Mouse (Mus musculus): Measurements from ENCODE around the gene Rgs8. TPM values are rescaled to one million over a fixed set of nuclear protein-coding genes. Genes with fewer than 3 reads are reported as not detected.

The Rgs8 gene
- polyA plus RNA-seq, 1 experiment from 2014 or later: 18.3 TPM

DNA sequence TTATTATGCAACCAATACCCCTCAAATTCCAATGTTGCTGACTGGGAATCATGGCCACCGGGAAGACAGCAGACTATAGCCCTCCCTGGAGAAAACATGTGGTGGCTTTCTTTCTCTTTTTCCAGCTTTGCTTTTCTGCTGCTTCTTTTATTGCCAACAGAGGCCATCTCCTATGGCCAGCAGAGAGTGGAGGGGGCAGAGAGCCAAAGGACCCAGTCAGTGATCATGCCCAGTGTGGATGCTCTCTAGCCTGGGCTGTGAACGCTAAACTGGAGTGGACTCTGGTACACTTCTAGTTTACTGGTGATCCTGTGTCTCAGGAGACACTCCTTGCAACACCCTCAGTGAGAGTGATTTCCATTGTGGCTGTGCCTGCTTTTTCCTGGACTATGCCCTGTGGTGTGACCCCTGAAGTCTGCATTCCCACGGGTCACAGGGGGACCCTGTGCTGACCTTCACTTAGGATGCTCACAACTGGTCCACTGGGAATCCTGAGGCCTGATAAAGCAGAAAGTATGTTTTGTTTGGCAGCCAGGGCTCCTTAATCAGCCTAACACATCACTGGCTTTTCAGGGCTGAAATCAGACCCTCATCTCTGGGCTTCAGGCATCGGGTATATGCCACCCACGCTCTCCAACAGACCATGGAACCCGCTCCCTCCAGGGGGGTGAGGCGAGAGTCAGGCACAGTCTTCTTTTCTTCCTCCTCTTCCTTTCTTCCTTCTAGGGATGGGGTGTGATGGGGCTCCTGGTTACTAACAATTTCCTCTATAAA, 45.7 kb downstream of the Rgs8 start:
- no peaks in the 10 kb centered on the region for H3K27me3 ChIP-seq
- peaks cover 25% of the 10 kb centered on the region for H3K4me1 ChIP-seq
- ATAC-seq (ENCODE audit: low FRiP score): no peak
- no peak overlapping the region for H3K4me3 ChIP-seq
- no peak overlapping the region for H3K27ac ChIP-seq
- H3K36me3 ChIP-seq: no peaks in the 10 kb centered on the region
- no peak overlapping the region for H3K4me2 ChIP-seq (replicated peaks)
- H3K9me3 ChIP-seq (replicated peaks): no peaks in the 10 kb centered on the region
- H3K9ac ChIP-seq: no peak overlapping the region
- 60% methylated on average over 7 of the region's 7 CpGs for WGBS

DNA sequence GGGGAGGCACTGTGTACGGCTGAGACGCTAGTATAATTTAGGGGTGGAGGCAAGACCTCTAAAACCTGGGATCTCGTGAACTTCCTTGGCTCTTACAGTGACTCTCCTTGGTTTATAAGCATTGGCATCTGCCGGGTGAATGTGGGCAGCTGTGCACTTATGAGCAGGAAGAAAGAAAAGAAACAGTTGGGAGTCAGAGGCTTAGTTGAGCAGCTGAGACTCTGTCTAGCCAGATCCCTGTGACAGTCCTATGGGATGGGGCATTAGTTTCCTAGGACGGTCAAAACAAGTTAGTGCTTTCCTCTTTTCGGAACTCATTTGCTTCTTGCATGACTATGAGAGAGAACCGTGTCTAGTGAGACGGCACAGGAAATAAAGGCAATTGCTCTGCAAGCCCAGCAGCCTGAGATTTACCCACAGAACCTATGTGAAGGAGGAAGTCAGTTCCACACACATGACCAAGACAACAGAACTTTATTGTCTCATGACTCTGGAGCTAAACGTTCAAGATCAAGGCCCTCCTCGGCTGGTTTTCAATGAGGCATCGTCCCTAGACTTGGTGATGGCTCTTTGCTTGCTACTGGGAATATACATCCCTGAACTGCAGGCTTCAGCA, 47.7 kb downstream of the Rgs8 start:
- no peak overlapping the region for H3K4me2 ChIP-seq (replicated peaks)
- no peak for ATAC-seq (ENCODE audit: low FRiP score)
- H3K4me1 ChIP-seq: peaks cover 41% of the 10 kb centered on the region
- no peaks in the 10 kb centered on the region for H3K36me3 ChIP-seq
- H3K27ac ChIP-seq: no peak overlapping the region
- no peak overlapping the region for H3K9ac ChIP-seq
- H3K9me3 ChIP-seq (replicated peaks): no peaks in the 10 kb centered on the region
- H3K4me3 ChIP-seq: no peak overlapping the region
- no peaks in the 10 kb centered on the region for H3K27me3 ChIP-seq
- WGBS: 81% methylated on average over 11 of the region's 11 CpGs

DNA sequence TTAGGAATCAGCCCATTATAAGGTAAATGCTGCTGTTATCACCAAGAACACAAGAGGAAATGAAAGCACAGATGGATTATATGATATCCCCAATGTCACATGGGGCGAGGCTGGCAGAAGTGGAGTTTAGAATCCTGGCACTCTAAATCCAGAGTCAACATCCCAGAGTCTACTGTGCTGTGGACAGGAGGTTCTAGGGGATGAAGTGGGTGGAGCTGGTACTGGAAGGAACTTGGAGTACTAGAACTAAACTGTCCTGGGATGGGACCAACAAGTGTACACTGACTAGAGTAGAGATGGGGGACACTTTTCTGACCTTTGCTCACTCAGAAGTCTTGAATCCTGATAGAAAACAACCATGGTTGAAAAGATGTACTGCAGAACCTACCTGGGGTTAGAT, 48.6 kb downstream of the Rgs8 start:
- no peak for ATAC-seq (ENCODE audit: low FRiP score)
- Histone ChIP-seq H3K4me3 (no peak overlapping the region), H3K4me2 (replicated peaks) (no peak overlapping the region), H3K36me3 (no peaks in the 10 kb centered on the region), H3K27me3 (no peaks in the 10 kb centered on the region), H3K9ac (no peak overlapping the region), H3K9me3 (replicated peaks) (no peaks in the 10 kb centered on the region), H3K27ac (no peak overlapping the region), H3K4me1 (peaks cover 41% of the 10 kb centered on the region)
- 95% methylated on average over 1 of the region's 1 CpGs for WGBS

DNA sequence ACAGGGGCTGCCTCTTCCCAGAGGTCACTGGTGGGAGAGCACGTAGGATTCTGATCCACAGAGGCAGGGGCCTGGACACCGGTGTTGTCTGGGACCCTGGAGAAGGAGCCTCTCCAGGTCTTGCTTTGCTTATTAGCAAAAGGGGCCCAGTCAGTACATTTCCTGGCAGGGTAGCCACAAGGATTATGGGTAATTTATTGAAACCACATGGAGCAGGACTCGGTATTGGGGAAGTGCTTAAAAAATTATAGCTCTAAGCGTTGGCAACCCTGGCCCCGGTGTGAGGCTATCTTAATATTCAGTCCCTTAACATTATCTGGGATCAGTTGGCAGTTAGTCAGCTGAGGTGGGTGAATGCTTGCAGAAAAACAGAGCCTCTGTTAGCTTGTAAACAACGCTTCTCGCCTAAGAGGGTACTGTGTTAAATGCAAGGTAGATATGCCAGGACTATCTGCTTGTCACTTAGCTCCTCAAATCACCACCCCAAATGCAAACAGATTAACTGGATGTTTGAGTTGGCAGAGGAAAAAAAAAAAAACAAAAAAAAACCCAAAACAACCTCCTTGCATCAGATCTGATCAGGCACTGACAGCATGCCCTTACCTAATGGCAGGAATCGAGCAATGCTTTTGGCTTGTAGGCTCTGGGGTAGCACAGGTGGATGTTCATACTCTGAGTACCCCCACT, 49.5 kb downstream of the Rgs8 start:
- Histone ChIP-seq H3K4me2 (replicated peaks) (no peak overlapping the region), H3K9ac (no peak overlapping the region), H3K9me3 (replicated peaks) (no peaks in the 10 kb centered on the region), H3K27ac (peak overlapping the region; percentile 55; the same call in 1 of the 2 replicates), H3K4me3 (no peak overlapping the region), H3K27me3 (no peaks in the 10 kb centered on the region), H3K36me3 (no peaks in the 10 kb centered on the region), H3K4me1 (peaks cover 41% of the 10 kb centered on the region)
- ATAC-seq (ENCODE audit: low FRiP score): no peak; the same call in 1 of the 2 replicates
- WGBS: 78% methylated on average over 8 of the region's 8 CpGs

DNA sequence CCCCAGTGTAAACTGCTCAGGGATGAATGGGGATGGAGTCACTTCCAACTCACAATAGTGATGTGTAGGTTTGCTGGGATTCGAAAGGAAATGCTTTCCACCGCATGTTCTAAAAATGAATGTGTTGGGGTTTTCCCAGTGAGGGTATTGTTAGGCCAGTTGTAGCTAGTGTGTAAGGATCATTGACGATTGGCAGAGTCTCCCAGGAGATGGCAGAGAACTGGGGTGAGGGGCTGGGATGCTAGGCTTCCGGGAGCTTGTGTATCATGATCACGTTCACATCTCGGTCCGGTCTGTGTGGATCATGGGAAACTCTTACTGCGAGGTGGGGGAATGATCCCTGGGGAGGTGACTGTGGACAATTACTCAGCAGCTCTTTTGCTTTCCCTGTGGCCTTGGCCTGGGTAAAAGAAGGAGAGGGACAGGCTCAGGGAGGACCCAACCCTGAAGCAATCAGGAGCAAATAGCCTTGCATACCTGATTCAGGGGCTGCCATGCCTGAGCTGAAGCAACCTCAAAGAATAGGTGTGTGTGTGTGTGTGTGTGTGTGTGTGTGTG, 50.1 kb downstream of the Rgs8 start:
- Histone ChIP-seq H3K27ac (peak overlapping the region; percentile 55), H3K4me3 (no peak overlapping the region), H3K36me3 (no peaks in the 10 kb centered on the region), H3K27me3 (no peaks in the 10 kb centered on the region), H3K9me3 (replicated peaks) (no peaks in the 10 kb centered on the region), H3K4me1 (peaks cover 37% of the 10 kb centered on the region), H3K4me2 (replicated peaks) (peak overlapping the region; percentile 27; the same call in 1 of the 2 replicates), H3K9ac (no peak overlapping the region)
- peak; percentile 39 for ATAC-seq (ENCODE audit: low FRiP score)
- WGBS: 46% methylated on average over 8 of the region's 8 CpGs

DNA sequence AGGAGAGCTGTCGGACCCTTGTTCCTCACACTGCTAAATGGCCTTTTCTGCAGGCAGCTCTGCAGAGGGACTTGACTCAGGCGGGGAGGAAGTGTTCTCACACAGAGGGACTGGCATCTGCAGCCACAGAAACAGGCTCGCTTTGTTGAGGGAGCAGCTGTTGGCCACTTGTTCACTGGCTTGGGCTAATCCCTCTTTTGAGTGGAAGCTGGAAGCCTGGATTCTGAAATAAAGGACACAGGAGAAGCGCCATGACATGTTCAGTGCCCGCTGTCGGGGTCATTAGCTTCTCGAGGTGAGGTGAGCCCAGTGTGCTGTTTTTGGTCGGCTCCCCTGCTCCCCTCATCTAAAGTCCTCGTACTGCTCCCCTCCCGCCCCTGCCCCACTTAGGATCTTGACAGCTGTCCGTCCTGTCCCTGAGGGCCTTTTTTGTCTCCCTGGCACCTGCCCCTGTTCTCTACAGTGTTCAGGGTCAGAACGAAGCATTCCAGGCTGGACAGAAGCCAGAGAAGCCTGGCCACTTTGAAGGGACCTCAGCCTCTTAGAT, 50.7 kb downstream of the Rgs8 start:
- 4% methylated on average over 12 of the region's 12 CpGs for WGBS
- Histone ChIP-seq H3K36me3 (no peaks in the 10 kb centered on the region), H3K27me3 (no peaks in the 10 kb centered on the region), H3K4me1 (peaks cover 34% of the 10 kb centered on the region), H3K4me2 (replicated peaks) (peak overlapping the region; percentile 27), H3K27ac (peak overlapping the region; percentile 55), H3K4me3 (no peak overlapping the region), H3K9ac (no peak overlapping the region), H3K9me3 (replicated peaks) (no peaks in the 10 kb centered on the region)
- ATAC-seq (ENCODE audit: low FRiP score): peak; percentile 77

DNA sequence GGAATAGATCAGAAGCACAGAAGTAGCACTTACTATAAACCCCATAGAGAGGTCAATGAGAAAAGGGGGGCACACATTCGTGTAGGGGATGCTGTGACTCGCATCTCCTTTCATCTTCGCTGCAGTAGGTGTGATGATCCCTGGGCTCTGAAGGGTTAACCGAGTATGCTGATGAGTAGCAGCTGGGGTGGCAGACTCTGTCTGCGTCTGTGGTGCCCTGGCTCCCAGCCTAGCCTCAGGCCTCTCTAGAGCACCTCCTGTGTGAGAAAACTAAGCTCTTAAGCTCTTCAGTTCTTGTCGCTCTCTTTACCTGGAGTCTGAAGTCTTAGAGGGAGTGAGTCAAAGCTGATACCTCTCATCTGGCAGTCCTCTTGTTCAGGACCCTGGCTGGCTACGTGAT, 51.3 kb downstream of the Rgs8 start:
- Histone ChIP-seq H3K4me3 (no peak overlapping the region), H3K4me2 (replicated peaks) (0 out of 2 replicates have a peak overlapping the region, but pooled peaks have one; percentile 27), H3K4me1 (peaks cover 28% of the 10 kb centered on the region), H3K36me3 (no peaks in the 10 kb centered on the region), H3K27ac (peak overlapping the region; percentile 55; the same call in 1 of the 2 replicates), H3K9ac (no peak overlapping the region), H3K27me3 (no peaks in the 10 kb centered on the region), H3K9me3 (replicated peaks) (no peaks in the 10 kb centered on the region)
- no peak for ATAC-seq (ENCODE audit: low FRiP score)
- WGBS: 9% methylated on average over 7 of the region's 7 CpGs

DNA sequence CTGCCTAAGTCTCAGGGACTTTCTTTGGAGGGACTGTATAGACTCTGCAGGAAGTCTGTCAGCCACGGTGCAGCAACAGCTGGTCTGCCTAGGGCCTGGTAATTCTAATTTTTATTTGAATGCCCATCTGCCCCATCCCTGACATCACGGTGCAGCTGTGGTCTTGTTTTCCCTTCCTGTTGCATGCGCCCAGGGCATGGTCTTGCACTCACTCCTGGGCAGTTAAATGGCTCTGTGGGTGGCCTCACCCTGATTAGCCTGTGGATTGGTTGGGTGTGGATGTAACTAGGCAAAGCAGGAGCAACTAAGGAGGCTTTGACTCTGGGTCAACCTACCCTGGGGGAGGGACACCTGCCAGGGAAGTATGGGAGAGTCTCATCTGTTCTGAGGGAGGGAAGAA, 52.2 kb downstream of the Rgs8 start:
- peak; percentile 24; the same call in 1 of the 2 replicates for ATAC-seq (ENCODE audit: low FRiP score)
- Histone ChIP-seq H3K4me3 (no peak overlapping the region), H3K9me3 (replicated peaks) (no peaks in the 10 kb centered on the region), H3K4me1 (peaks cover 26% of the 10 kb centered on the region), H3K4me2 (replicated peaks) (no peak overlapping the region), H3K27ac (no peak overlapping the region), H3K27me3 (no peaks in the 10 kb centered on the region), H3K36me3 (no peaks in the 10 kb centered on the region), H3K9ac (no peak overlapping the region)
- 15% methylated on average over 3 of the region's 3 CpGs for WGBS

DNA sequence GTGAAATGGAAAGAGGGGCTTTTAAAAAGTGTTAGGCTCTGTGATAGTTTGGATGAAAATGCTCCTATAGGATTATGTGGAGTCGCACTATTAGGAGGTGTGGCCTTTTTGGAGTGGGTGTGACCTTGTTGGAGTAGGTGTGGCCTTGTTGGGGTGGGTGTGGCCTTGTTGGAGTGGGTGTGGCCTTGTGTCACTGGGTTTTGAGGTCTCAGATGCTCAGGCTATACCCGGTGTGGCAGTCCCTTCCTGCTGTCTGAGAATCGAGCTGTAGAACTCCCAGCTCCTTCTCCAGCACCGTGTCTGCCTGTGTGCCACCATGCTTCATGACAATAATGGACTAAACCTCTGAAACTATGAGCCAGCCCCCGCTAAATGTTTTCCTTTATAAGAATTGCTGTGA, 55.8 kb downstream of the Rgs8 start:
- Histone ChIP-seq H3K27ac (no peak overlapping the region), H3K9me3 (replicated peaks) (no peaks in the 10 kb centered on the region), H3K9ac (no peak overlapping the region), H3K4me1 (peaks cover 16% of the 10 kb centered on the region), H3K4me3 (no peak overlapping the region), H3K4me2 (replicated peaks) (no peak overlapping the region), H3K36me3 (no peaks in the 10 kb centered on the region), H3K27me3 (no peaks in the 10 kb centered on the region)
- ATAC-seq (ENCODE audit: low FRiP score): no peak
- WGBS: 84% methylated on average over 5 of the region's 5 CpGs

DNA sequence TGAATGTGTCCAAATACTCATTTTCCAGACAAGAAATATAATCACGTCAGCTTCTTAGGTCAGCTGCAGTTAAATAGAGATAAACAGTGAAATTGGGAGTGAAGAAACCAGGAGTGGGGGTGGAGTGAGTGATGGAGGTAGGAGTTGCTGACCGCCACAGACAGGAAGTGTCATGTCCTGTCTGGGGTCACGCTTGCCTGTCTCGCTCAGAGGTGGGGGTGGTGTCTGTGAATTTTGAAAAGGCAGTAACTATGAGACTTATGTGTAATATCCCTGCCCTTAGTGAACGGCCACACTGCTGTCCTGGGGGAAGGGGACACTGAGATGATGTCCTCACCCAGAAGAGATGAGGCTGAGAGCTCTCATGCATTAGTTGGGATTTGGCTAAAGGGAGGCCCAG, 56.6 kb downstream of the Rgs8 start:
- Histone ChIP-seq H3K27me3 (no peaks in the 10 kb centered on the region), H3K9ac (no peak overlapping the region), H3K9me3 (replicated peaks) (no peaks in the 10 kb centered on the region), H3K4me3 (no peak overlapping the region), H3K27ac (no peak overlapping the region), H3K36me3 (no peaks in the 10 kb centered on the region), H3K4me1 (peaks cover 7% of the 10 kb centered on the region), H3K4me2 (replicated peaks) (no peak overlapping the region)
- 72% methylated on average over 5 of the region's 5 CpGs for WGBS
- no peak for ATAC-seq (ENCODE audit: low FRiP score)

DNA sequence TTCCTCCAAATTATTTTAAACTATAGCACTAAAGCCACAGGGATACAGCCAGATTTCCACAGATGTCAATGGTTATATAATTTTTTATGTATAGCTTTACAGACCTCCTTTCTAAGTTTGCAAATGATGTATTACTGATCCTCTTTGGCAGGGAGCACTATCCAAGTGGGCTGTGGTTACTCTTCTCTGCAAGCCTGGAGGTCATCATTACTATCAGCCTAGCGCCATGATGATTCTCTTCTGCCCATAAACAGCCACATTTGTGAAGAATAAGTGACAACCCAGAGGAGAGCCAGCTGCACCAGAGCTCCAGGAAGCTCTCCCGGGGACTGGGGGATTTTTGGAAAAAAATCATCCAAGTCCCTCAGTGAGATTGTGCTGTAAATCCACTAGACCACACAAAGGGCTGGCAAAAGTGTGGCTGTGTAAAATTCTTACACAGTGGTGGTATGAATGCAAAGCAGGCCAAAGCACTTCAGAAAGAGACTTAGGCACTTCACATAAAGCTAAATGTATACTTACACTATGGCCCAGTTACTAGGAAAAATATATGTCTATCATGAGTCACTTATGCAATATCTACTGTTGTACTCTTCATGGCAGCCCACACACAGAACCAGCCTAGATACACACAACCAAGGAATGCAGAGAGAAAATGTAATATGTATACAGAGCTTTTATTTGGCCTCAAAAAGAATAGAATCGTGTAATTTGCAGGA, 58.9 kb downstream of the Rgs8 start:
- Histone ChIP-seq H3K27ac (no peak overlapping the region), H3K9ac (no peak overlapping the region), H3K4me1 (no peaks in the 10 kb centered on the region), H3K27me3 (no peaks in the 10 kb centered on the region), H3K36me3 (no peaks in the 10 kb centered on the region), H3K9me3 (replicated peaks) (no peaks in the 10 kb centered on the region), H3K4me2 (replicated peaks) (no peak overlapping the region), H3K4me3 (no peak overlapping the region)
- 89% methylated on average over 3 of the region's 3 CpGs for WGBS
- ATAC-seq (ENCODE audit: low FRiP score): no peak

Measured in hindbrain, embryonic 12.5 days (tissue).